Mouse (Mus musculus) C2C12 (cell line): ENCODE data around the gene Actg2. TPM values are rescaled to one million over a fixed set of nuclear protein-coding genes. Genes with fewer than 3 reads are reported as not detected.

Source experiments
- H3K27me3 ChIP-seq: one replicate; pipeline ENCODE4 v1.6.1; 2011; ENCODE audit not compliant: control insufficient read depth, insufficient read depth, insufficient read length
- H3K36me3 ChIP-seq: one replicate; pipeline ENCODE4 v1.6.1; 2011; ENCODE audit not compliant: control insufficient read depth, insufficient read depth
- H3K4me3 ChIP-seq: one replicate; pipeline ENCODE4 v1.5.1; 2011; ENCODE audit warnings: mild to moderate bottlenecking, control low read depth; ENCODE audit not compliant: poor library complexity, insufficient read depth, severe bottlenecking
- H3K79me2 ChIP-seq: one replicate; pipeline ENCODE4 v1.6.1; 2011; ENCODE audit not compliant: control insufficient read depth, insufficient read depth
- H3K79me3 ChIP-seq: one replicate; pipeline ENCODE4 v1.6.1; 2011; ENCODE audit warnings: low read depth, control low read depth
- H3ac ChIP-seq: one replicate; pipeline ENCODE3; 2011; ENCODE audit warnings: low read depth; ENCODE audit not compliant: control insufficient read depth, insufficient read length
- CEBPB ChIP-seq: IDR thresholded peaks from one replicate; pipeline ENCODE4 v1.6.1; 2011; ENCODE audit warnings: low read depth, mild to moderate bottlenecking, control low read depth, moderate library complexity
- CTCF ChIP-seq: IDR thresholded peaks from one replicate; pipeline ENCODE4 v1.5.1; 2011; ENCODE audit not compliant: control insufficient read depth, insufficient read depth, insufficient read length
- FOSL1 ChIP-seq: IDR thresholded peaks from one replicate; pipeline ENCODE4 v1.8.0; 2011; ENCODE audit warnings: mild to moderate bottlenecking, low read length; ENCODE audit not compliant: poor library complexity, insufficient read depth, severe bottlenecking
- MAX ChIP-seq: IDR thresholded peaks from one replicate; pipeline ENCODE4 v1.6.1; 2011; ENCODE audit warnings: mild to moderate bottlenecking, control low read depth
- MYOD1 ChIP-seq: IDR thresholded peaks from one replicate; pipeline ENCODE4 v1.6.1; 2011; ENCODE audit warnings: low read depth; ENCODE audit not compliant: control insufficient read depth, insufficient read length
- MYOG ChIP-seq: IDR thresholded peaks from one replicate; pipeline ENCODE4 v1.6.1; 2011; ENCODE audit not compliant: control insufficient read depth, insufficient read length; ENCODE audit errors: extremely low read depth
- USF1 ChIP-seq: IDR thresholded peaks from one replicate; pipeline ENCODE4 v1.6.1; 2011; ENCODE audit warnings: low read depth, mild to moderate bottlenecking, control low read depth, moderate library complexity
- polyA plus RNA-seq: library from polyadenylated mRNA; unstranded; fragments of >200 nt; fragmentation: generic; extraction: Trizol; gene quantifications from one replicate; pipeline ENCODE4 v1.2.1, GENCODE M21; 2012; ENCODE audit warnings: missing spikeins

Gene Actg2
- polyA plus RNA-seq, 1 experiment = 341 TPM

DNA sequence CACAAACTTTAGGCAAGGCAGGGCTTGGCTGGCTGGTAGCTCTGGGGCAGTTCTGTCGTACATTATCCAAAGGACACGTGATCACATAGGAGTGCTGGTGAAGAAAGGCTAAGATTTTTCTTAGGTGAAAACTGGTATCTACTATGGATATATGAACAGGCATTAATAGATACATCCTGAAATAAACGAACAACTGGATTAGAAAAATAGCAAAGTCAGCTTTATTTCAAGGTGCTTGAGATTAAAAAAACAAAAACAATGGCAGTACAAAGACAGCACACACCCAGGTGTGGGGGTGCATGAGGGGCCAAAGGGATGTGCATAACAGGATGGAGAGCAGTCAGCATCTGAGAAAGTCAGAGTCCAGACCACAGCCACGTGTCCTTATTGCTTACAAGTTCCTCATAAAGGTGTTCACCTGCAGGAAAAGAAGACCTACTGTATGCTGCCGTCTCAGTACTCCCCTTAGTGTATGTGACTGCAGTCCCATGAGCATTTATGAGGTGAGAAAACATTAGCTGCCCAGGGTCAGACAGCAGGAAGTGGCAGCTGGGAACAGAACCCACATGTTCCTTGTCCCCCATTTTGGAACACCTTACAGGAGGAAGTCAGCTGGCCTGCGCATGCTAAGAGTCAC lies 55.9 kb downstream of the Actg2 start:
- no peak overlapping the region for H3ac ChIP-seq
- no peaks in the 10 kb centered on the region for H3K79me3 ChIP-seq
- H3K79me2 ChIP-seq = no peaks in the 10 kb centered on the region
- no peaks in the 10 kb centered on the region for H3K27me3 ChIP-seq
- H3K36me3 ChIP-seq = peaks cover 32% of the 10 kb centered on the region
- TF ChIP-seq CEBPB = no peak
- H3K4me3 ChIP-seq = no peak overlapping the region

DNA sequence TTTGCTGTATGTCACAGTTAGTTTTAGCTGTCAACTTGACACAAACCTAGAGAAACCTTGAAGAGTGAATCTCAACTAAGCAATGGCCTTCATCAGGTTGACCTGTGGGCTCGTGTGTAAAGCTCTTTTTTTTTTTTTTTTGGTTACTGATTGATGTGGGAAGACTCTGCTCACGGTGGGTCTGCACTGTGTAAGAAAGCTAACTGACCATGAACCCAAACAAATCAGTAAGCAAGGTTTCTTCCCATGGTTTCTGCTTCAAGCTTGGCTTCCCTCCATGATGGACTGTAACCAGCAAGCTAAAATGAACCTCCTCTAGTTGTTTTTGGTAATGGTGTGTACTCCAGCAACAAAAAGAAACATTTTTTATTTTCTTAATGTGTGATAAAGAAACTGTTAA lies 56.9 kb downstream of the Actg2 start:
- Histone ChIP-seq H3K4me3 (no peak overlapping the region), H3K36me3 (peaks cover 30% of the 10 kb centered on the region), H3ac (no peak overlapping the region), H3K27me3 (no peaks in the 10 kb centered on the region), H3K79me2 (no peaks in the 10 kb centered on the region), H3K79me3 (no peaks in the 10 kb centered on the region)
- TF ChIP-seq USF1 = no peak
- TF ChIP-seq MYOD1 = no peak
- no peak for TF ChIP-seq MAX
- TF ChIP-seq CTCF = no peak
- TF ChIP-seq MYOG = no peak
- TF ChIP-seq CEBPB = no peak
- TF ChIP-seq FOSL1 = no peak

DNA sequence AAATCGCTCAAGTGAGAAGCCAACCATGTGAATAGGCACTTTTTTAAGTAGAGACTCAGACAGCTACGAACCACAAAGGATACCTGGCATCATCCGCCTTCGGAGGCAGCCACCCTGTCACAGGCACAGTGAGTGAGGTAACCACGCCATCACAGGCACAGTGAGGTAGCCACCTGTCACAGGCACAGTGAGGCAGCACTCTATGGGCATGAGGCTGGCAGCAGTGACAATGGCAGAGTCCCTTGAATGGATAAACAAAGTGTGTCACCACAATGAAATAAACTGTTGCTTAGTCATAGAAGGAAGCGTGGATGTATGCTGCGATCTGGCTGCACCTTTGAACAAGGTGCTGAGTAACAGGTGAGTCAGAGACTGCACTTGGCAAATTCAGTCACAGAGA lies 57.4 kb downstream of the Actg2 start:
- H3K4me3 ChIP-seq = no peak overlapping the region
- H3K27me3 ChIP-seq = no peaks in the 10 kb centered on the region
- H3K79me3 ChIP-seq = no peaks in the 10 kb centered on the region
- peaks cover 29% of the 10 kb centered on the region for H3K36me3 ChIP-seq
- TF ChIP-seq MAX = no peak
- no peak for TF ChIP-seq CEBPB
- peak; percentile 61 for TF ChIP-seq MYOD1
- no peak for TF ChIP-seq CTCF
- TF ChIP-seq USF1 = no peak
- no peak overlapping the region for H3ac ChIP-seq
- H3K79me2 ChIP-seq = no peaks in the 10 kb centered on the region

DNA sequence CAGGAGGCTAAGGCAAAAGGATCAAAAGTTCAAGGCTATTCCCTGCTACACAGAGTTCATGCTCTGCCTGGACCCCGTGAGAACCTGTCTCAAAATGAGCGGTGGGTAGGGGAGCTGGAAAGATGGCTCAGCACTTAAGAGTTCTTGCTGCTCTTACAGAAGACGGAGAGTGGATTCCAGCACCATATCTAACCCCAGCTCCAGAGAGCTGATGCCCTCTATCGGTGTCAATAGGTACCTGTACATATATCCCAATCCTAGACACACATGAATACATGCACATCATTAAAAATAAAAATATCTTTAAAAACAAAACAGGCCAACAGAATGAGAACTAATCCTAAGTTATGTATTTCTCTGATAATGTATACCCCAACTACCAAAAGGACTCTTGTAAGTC lies 57.8 kb downstream of the Actg2 start:
- Histone ChIP-seq H3K27me3 (no peaks in the 10 kb centered on the region), H3K4me3 (no peak overlapping the region), H3K36me3 (peaks cover 24% of the 10 kb centered on the region), H3K79me3 (no peaks in the 10 kb centered on the region), H3ac (no peak overlapping the region), H3K79me2 (no peaks in the 10 kb centered on the region)
- TF ChIP-seq USF1 = no peak
- TF ChIP-seq MAX = no peak

DNA sequence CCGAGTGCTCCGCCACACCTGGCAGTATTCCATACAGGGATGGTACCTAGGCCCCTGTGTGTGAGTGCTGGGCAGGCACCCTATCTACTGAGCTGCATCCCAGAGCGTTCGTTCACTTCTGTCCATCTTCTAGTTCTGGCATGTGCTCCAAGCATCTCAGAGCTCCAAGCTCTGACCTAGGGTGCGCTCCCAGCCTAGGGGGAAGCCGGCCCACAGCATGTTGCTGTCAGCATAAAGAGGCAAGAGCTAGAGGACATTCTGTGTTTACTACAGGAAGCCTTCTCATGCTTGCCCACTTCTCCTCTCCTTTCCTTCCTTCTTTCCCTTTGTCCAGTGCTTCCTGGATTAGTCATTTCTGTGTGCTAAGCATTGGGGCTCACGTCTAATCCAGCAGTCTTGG lies 60.6 kb downstream of the Actg2 start:
- Histone ChIP-seq H3K79me3 (no peaks in the 10 kb centered on the region), H3K36me3 (peaks cover 8% of the 10 kb centered on the region), H3K79me2 (no peaks in the 10 kb centered on the region), H3K4me3 (no peak overlapping the region), H3ac (no peak overlapping the region), H3K27me3 (no peaks in the 10 kb centered on the region)
- TF ChIP-seq CTCF = no peak
- no peak for TF ChIP-seq CEBPB
- no peak for TF ChIP-seq MAX
- no peak for TF ChIP-seq FOSL1
- no peak for TF ChIP-seq MYOD1
- no peak for TF ChIP-seq MYOG
- no peak for TF ChIP-seq USF1

DNA sequence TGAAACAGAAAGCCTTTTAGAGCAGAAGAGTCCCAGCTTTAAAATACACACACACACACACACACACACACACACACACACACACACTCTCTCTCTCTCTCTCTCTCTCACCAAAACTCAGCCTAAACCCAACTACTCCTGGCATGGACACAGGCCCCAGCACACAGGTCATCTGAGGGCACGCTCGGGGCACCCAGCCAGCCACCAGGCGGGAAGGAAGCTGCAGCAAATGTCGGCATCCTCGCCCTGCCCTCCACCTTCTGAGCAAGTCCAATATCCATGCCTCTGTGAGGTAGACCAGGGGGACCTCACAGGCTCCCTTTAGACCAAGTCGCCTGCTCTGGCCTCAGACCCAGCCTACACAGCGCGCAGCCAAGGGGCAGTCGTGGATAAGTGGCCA lies 62.8 kb downstream of the Actg2 start:
- no peaks in the 10 kb centered on the region for H3K79me2 ChIP-seq
- TF ChIP-seq CEBPB (no peak), CTCF (no peak), FOSL1 (no peak), MYOG (no peak), USF1 (no peak), MYOD1 (no peak), MAX (no peak)
- H3K36me3 ChIP-seq = no peaks in the 10 kb centered on the region
- H3K27me3 ChIP-seq = no peaks in the 10 kb centered on the region
- no peaks in the 10 kb centered on the region for H3K79me3 ChIP-seq
- no peak overlapping the region for H3ac ChIP-seq
- no peak overlapping the region for H3K4me3 ChIP-seq
